Mouse (Mus musculus) bone marrow, adult 2 months (tissue): ENCODE measurements around the gene Zscan5b. TPM values are rescaled to one million over a fixed set of nuclear protein-coding genes. Genes with fewer than 3 reads are reported as not detected.
"Not testable (repeated sequence)": the region's sequence is repeated elsewhere in the genome, so short reads cannot be mapped to it uniquely, and the experiment has no call there.

Source experiments
- H3K27ac ChIP-seq: fragments of 200-500 bp; 2 replicates; pipeline ENCODE4 v1.5.1; 2012; ENCODE audit warnings: low read depth, mild to moderate bottlenecking, control low read depth, inconsistent platforms, low read length; ENCODE audit not compliant: control insufficient read depth, poor library complexity, insufficient read depth
- H3K4me1 ChIP-seq: fragments of 200-500 bp; 2 replicates; pipeline ENCODE4 v1.6.1; 2011; ENCODE audit warnings: low read length; ENCODE audit not compliant: control insufficient read depth, insufficient read depth
- H3K4me3 ChIP-seq: fragments of 200-500 bp; replicated peaks from 2 replicates; pipeline ENCODE3; 2011; ENCODE audit warnings: mild to moderate bottlenecking, low read depth, low read length, control low read depth; ENCODE audit not compliant: control insufficient read depth
- CTCF ChIP-seq: fragments of 200-500 bp; IDR thresholded peaks from 2 replicates; pipeline ENCODE4 v1.5.1; 2011; ENCODE audit warnings: low read length, control low read depth; ENCODE audit not compliant: control insufficient read depth, insufficient read depth
- POLR2A ChIP-seq: fragments of 200-500 bp; IDR thresholded peaks from 2 replicates; pipeline ENCODE4 v1.6.1; 2011; ENCODE audit warnings: low read depth, mild to moderate bottlenecking, control low read depth, low read length, borderline replicate concordance; ENCODE audit not compliant: control insufficient read depth
- WGBS: fragments of 180-500 bp; shearing (Covaris S2); methylation state at CpG from one replicate; pipeline ENCODE4 v1.1.7; 2018; 5-methylcytosine and 5-hydroxymethylcytosine counted together
- polyA plus RNA-seq: library from polyadenylated mRNA; stranded (reverse); fragments of >200 nt; gene quantifications from 2 replicates; pipeline ENCODE4 v1.2.4, GENCODE M21; 2011; ENCODE audit warnings: low replicate concordance; ENCODE audit not compliant: missing spikeins, insufficient read depth, insufficient read length

Gene Zscan5b
- polyA plus RNA-seq, 1 experiment, result not detected

- TF ChIP-seq POLR2A (no peak), CTCF (no peak)
Observed at GRCm38 (mm10) chr7:6220147-6220546, 1.9 kb upstream of the Zscan5b start.

GRCm38 (mm10) chr7:6228491-6228890 is 6.4 kb downstream of the Zscan5b start:
- H3K4me1 ChIP-seq, H3K4me3 ChIP-seq, H3K27ac ChIP-seq: not testable (repeated sequence)
- 49% methylated on average over 8 of the region's 8 CpGs for WGBS

More at GRCm38 (mm10) chr7:6220147-6220546, 1.9 kb upstream of the Zscan5b start:
- Histone ChIP-seq H3K4me1 (no peaks in the 10 kb centered on the region), H3K27ac (no peak overlapping the region), H3K4me3 (no peak overlapping the region)
- WGBS, result 52% methylated on average over 3 of the region's 3 CpGs

GRCm38 (mm10) chr7:6239787-6240186 is 17.7 kb downstream of the Zscan5b start:
- H3K4me3 ChIP-seq, result no peak overlapping the region
- TF ChIP-seq CTCF (no peak), POLR2A (no peak)
- H3K4me1 ChIP-seq, result no peaks in the 10 kb centered on the region
- no peak overlapping the region for H3K27ac ChIP-seq
- 49% methylated on average over 11 of the region's 11 CpGs for WGBS

- H3K4me1 ChIP-seq, H3K4me3 ChIP-seq, H3K27ac ChIP-seq: not testable (repeated sequence)
- peak; percentile 60 for TF ChIP-seq CTCF
- 7% methylated on average over 1 of the region's 1 CpGs for WGBS
Observed at GRCm38 (mm10) chr7:6240841-6241425, 18.9 kb downstream of the Zscan5b start.

- H3K4me3 ChIP-seq, result no peak overlapping the region
- TF ChIP-seq POLR2A (no peak), CTCF (no peak)
- H3K4me1 ChIP-seq, result no peaks in the 10 kb centered on the region
- H3K27ac ChIP-seq, result no peak overlapping the region
- WGBS, result 44% methylated on average over 11 of the region's 11 CpGs
Observed at GRCm38 (mm10) chr7:6244361-6245292, 22.5 kb downstream of the Zscan5b start.

GRCm38 (mm10) chr7:6252410-6252809 is 30.3 kb downstream of the Zscan5b start, which contains the start of gene Epp13:
TSS of gene Epp13 (plus strand) at chr7:6252710.
- Histone ChIP-seq H3K4me3 (no peak within 1 kb of the TSS), H3K4me1 (no peaks in the 10 kb centered on the region), H3K27ac (no peak within 1 kb of the TSS)
- no peak for TF ChIP-seq POLR2A
- WGBS, result 76% methylated on average over 6 of the region's 6 CpGs

GRCm38 (mm10) chr7:6254451-6254850 is 32.4 kb downstream of the Zscan5b start:
- TF ChIP-seq POLR2A (no peak), CTCF (no peak)
- Histone ChIP-seq H3K4me1 (no peaks in the 10 kb centered on the region), H3K4me3 (no peak overlapping the region), H3K27ac (no peak overlapping the region)
- 88% methylated on average over 5 of the region's 5 CpGs for WGBS

- WGBS, result 74% methylated on average over 4 of the region's 4 CpGs
- no peak for TF ChIP-seq CTCF
- TF ChIP-seq POLR2A, result no peak
- H3K4me1 ChIP-seq, result no peaks in the 10 kb centered on the region
Observed at GRCm38 (mm10) chr7:6257386-6257785, 35.3 kb downstream of the Zscan5b start.

More at GRCm38 (mm10) chr7:6257386-6257785, 35.3 kb downstream of the Zscan5b start:
- Histone ChIP-seq H3K27ac (no peak overlapping the region), H3K4me3 (no peak overlapping the region)
